Mouse (Mus musculus): ENCODE data around the gene Gm6169. TPM values are rescaled to one million over a fixed set of nuclear protein-coding genes. Genes with fewer than 3 reads are reported as not detected.

The Gm6169 gene
- total and polyA plus RNA-seq, 3 experiments: 3.9 to 17.6 (median 4.4) TPM

GRCm38 (mm10) chr13:97086316-97086715, 12.7 kb downstream of the Gm6169 start:
- Histone ChIP-seq H3K4me3 (replicated peaks in 1 of 3; ENCODE audit: low read depth in 2 of 3, low read length in 2 of 3, poor library complexity in 1 of 3) (no peak overlapping the region), H3K4me1 (ENCODE audit: control insufficient read depth in 1 of 2, insufficient read depth in 2 of 2) (no peaks in the 10 kb centered on the region), H3K79me2 (replicated peaks; ENCODE audit: control insufficient read depth, extremely low read depth, insufficient read depth, poor library complexity, severe bottlenecking) (no peaks in the 10 kb centered on the region), H3K9me3 (replicated peaks; ENCODE audit: low read length) (no peaks in the 10 kb centered on the region), H3K27me3 (replicated peaks) (no peaks in the 10 kb centered on the region), H3K4me2 (ENCODE audit: insufficient read depth, low read depth, poor library complexity, severe bottlenecking) (no peak overlapping the region), H3K36me3 (replicated peaks in 1 of 2; ENCODE audit: control insufficient read depth in 1 of 2, insufficient read depth in 1 of 2, low read length in 1 of 2) (no peaks in the 10 kb centered on the region), H3K9ac (ENCODE audit: insufficient read depth, low read depth) (no peak overlapping the region), H3K27ac (ENCODE audit: insufficient read depth, low read depth) (no peak overlapping the region)
- in situ Hi-C loops (cut with MboI; ENCODE audit: low pct_ligation_motif_present, low pct_unique_long_range_greater_than_20kb, low sequenced_read_pairs): no loop called here
- dilution Hi-C loops (cut with MboI; ENCODE audit: extremely low pct_ligation_motif_present, extremely low pct_unique_long_range_greater_than_20kb, low sequenced_read_pairs): no loop called here
- no peak for DNase-seq (ENCODE audit: extremely low read depth)
- TF ChIP-seq SIN3A (IDR thresholded peaks at IDR 0.05; ENCODE audit: low read length) (no peak), MAZ (IDR thresholded peaks at IDR 0.05; ENCODE audit: low read depth, low read length) (no peak), HCFC1 (IDR thresholded peaks at IDR 0.05; ENCODE audit: low read depth, low read length) (no peak), CHD1 (IDR thresholded peaks at IDR 0.05; ENCODE audit: low read depth, low read length) (no peak), IRF4 (IDR thresholded peaks at IDR 0.05; ENCODE audit: low read depth, low read length) (no peak), PAX5 (IDR thresholded peaks at IDR 0.05; ENCODE audit: low read length) (no peak), KAT2A (IDR thresholded peaks at IDR 0.05; ENCODE audit: insufficient replicate concordance, low read length) (no peak), USF1 (IDR thresholded peaks at IDR 0.05; ENCODE audit: low read depth, low read length) (no peak), CHD2 (IDR thresholded peaks at IDR 0.05; ENCODE audit: low read length) (no peak), ZNF384 (IDR thresholded peaks at IDR 0.05; ENCODE audit: low read depth, low read length) (no peak), NRF1 (IDR thresholded peaks at IDR 0.05; ENCODE audit: low read depth, low read length) (no peak), ZKSCAN1 (IDR thresholded peaks at IDR 0.05; ENCODE audit: borderline replicate concordance, low read depth, low read length) (no peak), TCF12 (IDR thresholded peaks at IDR 0.05; ENCODE audit: low read depth, low read length) (no peak), RCOR1 (conservative IDR thresholded peaks at IDR 0.05; ENCODE audit: low read depth, low read length) (no peak), CTCF (conservative IDR thresholded peaks at IDR 0.05 in 1 of 2, IDR thresholded peaks at IDR 0.05 in 1 of 2; ENCODE audit: low read depth in 2 of 2, low read length in 2 of 2) (no peak), ZC3H11A (IDR thresholded peaks at IDR 0.05; ENCODE audit: low read depth, low read length) (no peak), ZMIZ1 (IDR thresholded peaks at IDR 0.05; ENCODE audit: low read depth, low read length) (no peak)

- no peak overlapping the region for H3K27ac ChIP-seq (ENCODE audit: insufficient read depth, low read depth)
These were observed 16.6 kb downstream of the Gm6169 start for GRCm38 (mm10) chr13:97082432-97082831.

More at GRCm38 (mm10) chr13:97082432-97082831, 16.6 kb downstream of the Gm6169 start:
- Histone ChIP-seq H3K4me1 (ENCODE audit: control insufficient read depth in 1 of 2, insufficient read depth in 2 of 2) (no peaks in the 10 kb centered on the region), H3K27me3 (replicated peaks) (no peaks in the 10 kb centered on the region), H3K9me3 (replicated peaks; ENCODE audit: low read length) (no peaks in the 10 kb centered on the region), H3K4me3 (replicated peaks in 1 of 3; ENCODE audit: low read depth in 2 of 3, low read length in 2 of 3, poor library complexity in 1 of 3) (no peak overlapping the region), H3K9ac (ENCODE audit: insufficient read depth, low read depth) (no peak overlapping the region), H3K4me2 (ENCODE audit: insufficient read depth, low read depth, poor library complexity, severe bottlenecking) (no peak overlapping the region), H3K79me2 (replicated peaks; ENCODE audit: control insufficient read depth, extremely low read depth, insufficient read depth, poor library complexity, severe bottlenecking) (no peaks in the 10 kb centered on the region), H3K36me3 (replicated peaks in 1 of 2; ENCODE audit: control insufficient read depth in 1 of 2, insufficient read depth in 1 of 2, low read length in 1 of 2) (no peaks in the 10 kb centered on the region)
- dilution Hi-C loops (cut with MboI; ENCODE audit: extremely low pct_ligation_motif_present, extremely low pct_unique_long_range_greater_than_20kb, low sequenced_read_pairs): no loop called here
- DNase-seq (ENCODE audit: extremely low read depth): no peak
- in situ Hi-C loops (cut with MboI; ENCODE audit: low pct_ligation_motif_present, low pct_unique_long_range_greater_than_20kb, low sequenced_read_pairs): no loop called here
- TF ChIP-seq USF1 (IDR thresholded peaks at IDR 0.05; ENCODE audit: low read depth, low read length) (no peak), CHD2 (IDR thresholded peaks at IDR 0.05; ENCODE audit: low read length) (no peak), MEF2A (IDR thresholded peaks at IDR 0.05; ENCODE audit: borderline replicate concordance, low read depth, low read length) (no peak), CHD1 (IDR thresholded peaks at IDR 0.05; ENCODE audit: low read depth, low read length) (no peak), E2F4 (IDR thresholded peaks at IDR 0.05; ENCODE audit: insufficient replicate concordance, low read depth, low read length) (no peak), MYC (IDR thresholded peaks at IDR 0.05; ENCODE audit: low read depth, low read length) (no peak), UBTF (IDR thresholded peaks at IDR 0.05; ENCODE audit: low read depth, low read length) (no peak), BHLHE40 (IDR thresholded peaks at IDR 0.05; ENCODE audit: low read depth, low read length) (no peak), CTCF (conservative IDR thresholded peaks at IDR 0.05 in 1 of 2, IDR thresholded peaks at IDR 0.05 in 1 of 2; ENCODE audit: low read depth in 2 of 2, low read length in 2 of 2) (no peak), MXI1 (IDR thresholded peaks at IDR 0.05; ENCODE audit: low read depth, low read length) (no peak), ETS1 (conservative IDR thresholded peaks at IDR 0.05; ENCODE audit: low read depth, low read length) (no peak), PAX5 (IDR thresholded peaks at IDR 0.05; ENCODE audit: low read length) (no peak)

All from CH12.LX (cell line).